Mouse (Mus musculus): ENCODE results near the gene 2900026A02Rik. TPM values are rescaled to one million over a fixed set of nuclear protein-coding genes. Genes with fewer than 3 reads are reported as not detected.

Gene 2900026A02Rik
- polyA plus RNA-seq, 1 experiment from 2014 or later, result 5.0 TPM

DNA sequence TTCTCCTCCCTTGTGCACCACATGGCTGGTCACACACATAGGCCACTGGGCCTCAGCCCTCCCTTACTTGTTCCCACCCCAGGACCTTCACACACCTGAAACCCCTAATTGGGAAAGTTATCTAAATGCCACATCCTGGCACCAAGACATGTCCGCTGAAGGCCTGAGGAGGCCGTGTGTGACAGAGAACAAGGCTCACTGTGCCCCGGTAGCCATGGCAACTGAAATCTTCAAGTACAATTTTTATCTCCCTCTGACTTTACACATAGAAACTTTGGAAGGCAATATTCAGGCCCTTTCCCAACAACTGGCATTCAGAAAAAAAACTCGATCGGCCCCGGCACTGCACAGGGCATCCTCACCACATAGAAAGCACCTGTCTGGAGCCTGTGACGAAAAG is 72.0 kb downstream of the 2900026A02Rik start:
- Histone ChIP-seq H3K27me3 (replicated peaks; ENCODE audit: control insufficient read depth, insufficient read depth, low read length) (no peaks in the 10 kb centered on the region), H3K27ac (ENCODE audit: low read length) (no peak overlapping the region), H3K4me2 (ENCODE audit: low read length) (no peak overlapping the region), H3K4me1 (replicated peaks; ENCODE audit: control insufficient read depth, insufficient read depth, low read length) (peaks cover 34% of the 10 kb centered on the region), H3K36me3 (ENCODE audit: control insufficient read depth, insufficient read depth) (no peaks in the 10 kb centered on the region), H3K4me3 (replicated peaks; ENCODE audit: low read length) (no peak overlapping the region), H3K9me3 (ENCODE audit: control insufficient read depth, low read length) (no peaks in the 10 kb centered on the region), H3K9ac (replicated peaks; ENCODE audit: low read depth, low read length) (no peak overlapping the region)
- WGBS, result 67% methylated on average over 7 of the region's 7 CpGs
- no peak for ATAC-seq

DNA sequence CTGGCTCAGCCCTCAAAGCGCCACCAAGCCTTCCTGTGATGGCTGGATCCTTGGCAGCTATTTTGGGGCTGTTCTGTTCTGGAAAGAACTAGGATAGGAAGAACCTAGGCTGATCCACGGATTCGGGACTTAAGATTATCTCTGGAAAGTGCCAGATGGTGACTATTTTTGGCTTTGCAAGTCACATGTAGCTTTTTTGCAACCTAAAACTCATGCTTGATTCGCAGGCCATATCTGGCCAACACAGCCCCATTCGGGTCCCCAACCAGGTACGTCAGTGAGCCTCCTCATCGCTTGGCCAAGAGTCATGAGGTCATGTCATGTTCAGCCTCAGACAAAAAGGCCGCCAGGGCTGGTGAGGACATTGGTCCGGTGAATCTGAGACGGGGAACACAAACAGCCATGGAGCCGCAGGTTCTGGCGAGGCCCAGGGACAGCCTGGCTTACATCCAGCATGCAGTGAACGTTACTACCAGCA is 73.0 kb downstream of the 2900026A02Rik start:
- Histone ChIP-seq H3K9ac (replicated peaks; ENCODE audit: low read depth, low read length) (no peak overlapping the region), H3K27me3 (replicated peaks; ENCODE audit: control insufficient read depth, insufficient read depth, low read length) (no peaks in the 10 kb centered on the region), H3K4me2 (ENCODE audit: low read length) (no peak overlapping the region), H3K9me3 (ENCODE audit: control insufficient read depth, low read length) (no peaks in the 10 kb centered on the region), H3K4me1 (replicated peaks; ENCODE audit: control insufficient read depth, insufficient read depth, low read length) (peaks cover 29% of the 10 kb centered on the region), H3K4me3 (replicated peaks; ENCODE audit: low read length) (no peak overlapping the region), H3K36me3 (ENCODE audit: control insufficient read depth, insufficient read depth) (no peaks in the 10 kb centered on the region), H3K27ac (ENCODE audit: low read length) (no peak overlapping the region)
- ATAC-seq, result no peak
- WGBS, result 63% methylated on average over 13 of the region's 13 CpGs

DNA sequence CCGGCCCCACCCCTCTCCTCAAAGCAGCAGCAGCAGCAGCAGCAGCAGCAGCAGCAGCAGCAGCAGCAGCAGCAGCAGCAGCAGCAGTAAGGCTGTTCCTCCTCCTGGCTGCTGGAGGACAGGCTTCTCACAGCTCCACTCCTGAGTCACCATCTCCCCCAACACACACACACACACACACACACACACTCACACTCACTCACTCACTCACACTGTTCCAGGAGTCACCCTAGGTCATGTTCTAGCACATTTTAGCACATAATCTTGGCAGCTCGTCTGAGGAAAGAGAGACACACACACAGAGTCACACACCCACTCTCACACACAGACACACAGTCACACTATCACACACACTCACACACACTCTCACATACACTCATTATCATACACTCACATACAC is 74.4 kb downstream of the 2900026A02Rik start:
- 63% methylated on average over 2 of the region's 2 CpGs for WGBS
- Histone ChIP-seq H3K4me1 (replicated peaks; ENCODE audit: control insufficient read depth, insufficient read depth, low read length) (peaks cover 28% of the 10 kb centered on the region), H3K4me2 (ENCODE audit: low read length) (no peak overlapping the region), H3K27ac (ENCODE audit: low read length) (no peak overlapping the region), H3K9me3 (ENCODE audit: control insufficient read depth, low read length) (no peaks in the 10 kb centered on the region), H3K9ac (replicated peaks; ENCODE audit: low read depth, low read length) (no peak overlapping the region), H3K27me3 (replicated peaks; ENCODE audit: control insufficient read depth, insufficient read depth, low read length) (no peaks in the 10 kb centered on the region), H3K36me3 (ENCODE audit: control insufficient read depth, insufficient read depth) (no peaks in the 10 kb centered on the region), H3K4me3 (replicated peaks; ENCODE audit: low read length) (no peak overlapping the region)
- ATAC-seq, result no peak

DNA sequence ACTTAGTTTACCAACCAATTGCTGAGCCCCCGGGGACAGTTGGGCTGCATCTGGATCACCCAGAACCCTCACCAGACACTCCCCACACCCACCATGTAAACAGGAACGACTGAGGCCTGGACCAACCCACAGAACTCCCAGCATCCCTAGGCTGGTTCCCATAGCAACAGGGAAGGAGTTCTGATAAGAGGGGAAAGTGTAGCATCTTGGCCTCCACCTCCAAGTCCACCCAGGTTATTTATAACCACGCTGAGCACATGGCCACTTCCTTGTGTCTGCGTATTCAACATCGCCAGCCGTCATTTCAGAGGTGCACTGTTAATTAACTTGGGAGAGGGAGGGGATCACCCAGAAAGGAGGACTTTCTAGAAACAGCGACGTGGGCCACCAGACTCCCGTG is 75.9 kb downstream of the 2900026A02Rik start:
- Histone ChIP-seq H3K4me1 (replicated peaks; ENCODE audit: control insufficient read depth, insufficient read depth, low read length) (peaks cover 19% of the 10 kb centered on the region; the same call in 1 of the 2 replicates), H3K36me3 (ENCODE audit: control insufficient read depth, insufficient read depth) (no peaks in the 10 kb centered on the region), H3K27ac (ENCODE audit: low read length) (peak overlapping the region; percentile 4; the same call in 1 of the 2 replicates), H3K27me3 (replicated peaks; ENCODE audit: control insufficient read depth, insufficient read depth, low read length) (no peaks in the 10 kb centered on the region), H3K4me3 (replicated peaks; ENCODE audit: low read length) (no peak overlapping the region), H3K9ac (replicated peaks; ENCODE audit: low read depth, low read length) (no peak overlapping the region), H3K9me3 (ENCODE audit: control insufficient read depth, low read length) (peaks cover 4% of the 10 kb centered on the region; the same call in 1 of the 2 replicates), H3K4me2 (ENCODE audit: low read length) (no peak overlapping the region)
- WGBS, result 51% methylated on average over 9 of the region's 9 CpGs
- ATAC-seq, result no peak; the same call in 1 of the 2 replicates

DNA sequence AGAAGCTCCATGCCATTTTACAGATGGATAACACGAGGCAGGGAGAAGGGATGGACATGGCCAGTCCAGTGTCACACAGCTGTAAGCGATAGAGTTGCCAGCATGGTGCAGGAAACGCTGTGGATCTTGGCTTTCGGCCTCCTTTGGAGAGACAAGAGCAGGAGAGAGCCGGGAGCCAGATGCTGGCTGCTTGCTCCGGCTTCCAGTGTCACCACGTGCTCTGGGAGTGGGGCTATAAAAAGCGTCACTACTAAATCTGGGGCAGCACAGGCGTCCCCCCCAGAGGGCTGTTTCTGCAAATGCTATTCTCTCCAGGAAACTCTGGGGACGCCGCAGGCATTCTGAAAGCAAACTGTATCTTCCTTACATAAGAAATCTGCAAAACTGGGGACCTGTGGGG is 78.5 kb downstream of the 2900026A02Rik start:
- 0 out of 2 replicates have a peak overlapping the region, but pooled peaks have one; percentile 0 for H3K9ac ChIP-seq (replicated peaks; ENCODE audit: low read depth, low read length)
- no peak for ATAC-seq
- H3K4me3 ChIP-seq (replicated peaks; ENCODE audit: low read length), result no peak overlapping the region
- H3K4me1 ChIP-seq (replicated peaks; ENCODE audit: control insufficient read depth, insufficient read depth, low read length), result peaks cover 24% of the 10 kb centered on the region
- no peaks in the 10 kb centered on the region for H3K36me3 ChIP-seq (ENCODE audit: control insufficient read depth, insufficient read depth)
- 0 out of 2 replicates have a peak, but pooled peaks cover 2% of the 10 kb centered on the region for H3K27me3 ChIP-seq (replicated peaks; ENCODE audit: control insufficient read depth, insufficient read depth, low read length)
- no peak overlapping the region for H3K27ac ChIP-seq (ENCODE audit: low read length)
- 50% methylated on average over 11 of the region's 11 CpGs for WGBS
- no peak overlapping the region for H3K4me2 ChIP-seq (ENCODE audit: low read length)
- H3K9me3 ChIP-seq (ENCODE audit: control insufficient read depth, low read length), result peaks cover 4% of the 10 kb centered on the region; the same call in 1 of the 2 replicates

DNA sequence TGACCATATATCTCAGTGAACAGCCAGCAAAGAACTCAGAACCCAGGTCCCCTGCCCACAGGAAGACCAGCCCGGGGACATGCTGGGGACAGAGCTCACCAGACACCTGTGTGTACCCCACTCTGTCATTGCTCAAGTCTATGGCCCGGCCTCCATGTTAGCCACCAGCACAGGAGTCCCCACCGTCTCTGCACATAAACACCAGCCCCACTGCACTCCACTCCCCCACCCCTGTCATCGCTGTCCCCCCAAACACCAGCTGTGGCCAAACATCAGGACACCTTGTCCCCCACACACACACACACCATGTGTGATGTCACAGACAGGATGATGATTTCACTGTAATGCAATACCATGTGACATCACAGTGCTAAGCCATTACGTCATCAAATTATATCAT is 79.0 kb downstream of the 2900026A02Rik start:
- Histone ChIP-seq H3K9me3 (ENCODE audit: control insufficient read depth, low read length) (peaks cover 4% of the 10 kb centered on the region; the same call in 1 of the 2 replicates), H3K4me3 (replicated peaks; ENCODE audit: low read length) (no peak overlapping the region), H3K27me3 (replicated peaks; ENCODE audit: control insufficient read depth, insufficient read depth, low read length) (0 out of 2 replicates have a peak, but pooled peaks cover 2% of the 10 kb centered on the region), H3K4me2 (ENCODE audit: low read length) (no peak overlapping the region), H3K36me3 (ENCODE audit: control insufficient read depth, insufficient read depth) (no peaks in the 10 kb centered on the region), H3K4me1 (replicated peaks; ENCODE audit: control insufficient read depth, insufficient read depth, low read length) (peaks cover 26% of the 10 kb centered on the region), H3K27ac (ENCODE audit: low read length) (no peak overlapping the region), H3K9ac (replicated peaks; ENCODE audit: low read depth, low read length) (no peak overlapping the region)
- no peak for ATAC-seq
- 92% methylated on average over 5 of the region's 5 CpGs for WGBS

DNA sequence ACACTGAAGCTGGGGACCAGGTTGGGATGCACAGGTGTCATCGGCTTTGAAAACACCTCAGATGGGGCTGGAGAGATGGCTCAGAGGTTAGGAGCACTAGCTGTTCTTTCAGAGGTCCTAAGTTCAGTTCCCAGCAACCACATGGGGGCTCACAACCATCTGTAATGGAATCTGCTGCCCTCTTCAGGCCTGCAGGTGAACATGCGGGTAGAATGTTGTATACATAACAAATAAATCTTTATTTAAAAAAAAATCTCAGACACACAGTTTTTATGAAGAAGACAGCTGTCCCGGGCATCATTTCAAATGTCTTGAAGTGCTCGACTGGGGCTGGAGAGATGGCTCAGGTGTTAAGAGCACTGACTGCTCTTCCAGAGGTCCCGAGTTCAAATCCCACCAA is 80.2 kb downstream of the 2900026A02Rik start:
- ATAC-seq, result no peak
- Histone ChIP-seq H3K9me3 (ENCODE audit: control insufficient read depth, low read length) (peaks cover 4% of the 10 kb centered on the region; the same call in 1 of the 2 replicates), H3K4me3 (replicated peaks; ENCODE audit: low read length) (no peak overlapping the region), H3K27ac (ENCODE audit: low read length) (no peak overlapping the region), H3K4me1 (replicated peaks; ENCODE audit: control insufficient read depth, insufficient read depth, low read length) (peaks cover 26% of the 10 kb centered on the region), H3K27me3 (replicated peaks; ENCODE audit: control insufficient read depth, insufficient read depth, low read length) (0 out of 2 replicates have a peak, but pooled peaks cover 2% of the 10 kb centered on the region), H3K36me3 (ENCODE audit: control insufficient read depth, insufficient read depth) (no peaks in the 10 kb centered on the region), H3K9ac (replicated peaks; ENCODE audit: low read depth, low read length) (no peak overlapping the region), H3K4me2 (ENCODE audit: low read length) (no peak overlapping the region)
- 97% methylated on average over 5 of the region's 5 CpGs for WGBS

DNA sequence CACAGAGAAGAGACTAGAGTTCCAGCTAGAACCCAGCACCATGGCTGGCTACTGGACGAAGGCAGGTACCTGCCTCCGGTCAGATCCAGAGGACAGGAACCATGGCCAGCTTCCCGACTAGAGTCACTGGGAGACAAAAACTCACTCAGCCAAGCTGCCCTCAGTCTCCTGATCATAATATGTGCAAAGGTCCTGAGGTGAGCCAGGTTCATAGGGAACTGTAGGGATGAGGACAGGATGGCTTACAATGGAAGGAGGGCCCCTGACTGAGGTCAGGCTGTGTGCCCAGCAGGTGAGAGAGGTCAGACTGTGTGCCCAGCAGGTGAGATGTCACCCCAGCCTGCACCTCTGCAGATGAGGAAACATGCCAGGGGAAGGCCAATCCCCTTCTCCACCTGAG is 81.0 kb downstream of the 2900026A02Rik start:
- Histone ChIP-seq H3K9me3 (ENCODE audit: control insufficient read depth, low read length) (peaks cover 4% of the 10 kb centered on the region; the same call in 1 of the 2 replicates), H3K27ac (ENCODE audit: low read length) (no peak overlapping the region), H3K9ac (replicated peaks; ENCODE audit: low read depth, low read length) (no peak overlapping the region), H3K4me2 (ENCODE audit: low read length) (no peak overlapping the region), H3K4me1 (replicated peaks; ENCODE audit: control insufficient read depth, insufficient read depth, low read length) (peaks cover 27% of the 10 kb centered on the region), H3K4me3 (replicated peaks; ENCODE audit: low read length) (no peak overlapping the region), H3K36me3 (ENCODE audit: control insufficient read depth, insufficient read depth) (no peaks in the 10 kb centered on the region), H3K27me3 (replicated peaks; ENCODE audit: control insufficient read depth, insufficient read depth, low read length) (0 out of 2 replicates have a peak, but pooled peaks cover 2% of the 10 kb centered on the region)
- WGBS, result 91% methylated on average over 3 of the region's 3 CpGs
- ATAC-seq, result no peak

DNA sequence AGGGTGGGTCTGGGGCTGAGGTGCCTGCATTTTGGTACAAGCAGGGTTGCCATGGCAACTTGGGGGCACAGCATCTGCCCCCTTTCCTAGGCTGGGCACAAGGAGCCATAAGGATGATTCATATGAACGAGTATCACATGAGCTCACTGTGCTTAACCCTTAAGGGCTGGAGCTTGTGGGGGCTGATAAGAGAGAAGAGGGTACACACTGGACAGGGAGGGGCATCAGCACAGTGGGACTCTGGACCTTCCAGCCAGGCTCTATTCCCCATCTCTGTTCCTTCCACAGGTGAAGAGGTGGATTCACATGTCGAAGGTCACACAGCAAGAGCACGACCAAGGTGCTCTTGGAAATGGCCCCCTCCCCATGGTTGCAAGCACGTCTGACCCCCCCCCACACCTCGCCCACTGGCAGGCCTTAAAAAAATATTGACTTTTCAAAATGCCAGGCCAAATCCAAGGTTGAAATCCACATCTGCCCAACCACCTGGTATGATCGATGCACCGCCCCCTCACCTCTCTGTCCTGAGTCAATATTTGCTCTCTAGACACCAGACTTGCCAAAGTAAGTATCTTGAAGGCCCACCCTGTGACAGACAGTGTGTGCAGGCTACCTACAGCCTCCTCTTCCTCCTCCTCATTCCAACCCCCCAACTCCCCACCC is 81.8 kb downstream of the 2900026A02Rik start:
- Histone ChIP-seq H3K4me3 (replicated peaks; ENCODE audit: low read length) (peak overlapping the region; percentile 58), H3K27me3 (replicated peaks; ENCODE audit: control insufficient read depth, insufficient read depth, low read length) (0 out of 2 replicates have a peak, but pooled peaks cover 2% of the 10 kb centered on the region), H3K27ac (ENCODE audit: low read length) (no peak overlapping the region), H3K4me1 (replicated peaks; ENCODE audit: control insufficient read depth, insufficient read depth, low read length) (peaks cover 26% of the 10 kb centered on the region), H3K9me3 (ENCODE audit: control insufficient read depth, low read length) (peaks cover 4% of the 10 kb centered on the region; the same call in 1 of the 2 replicates), H3K9ac (replicated peaks; ENCODE audit: low read depth, low read length) (peak overlapping the region; percentile 71), H3K4me2 (ENCODE audit: low read length) (peak overlapping the region; percentile 95), H3K36me3 (ENCODE audit: control insufficient read depth, insufficient read depth) (no peaks in the 10 kb centered on the region)
- 63% methylated on average over 7 of the region's 7 CpGs for WGBS
- no peak; the same call in none of the 2 replicates for ATAC-seq
